Mouse (Mus musculus) MEL (cell line): ENCODE data around the gene Scamp2.

Source experiments
- CTCF ChIP-seq, 3 experiments: IDR thresholded peaks in 2 of 3; conservative IDR thresholded peaks in 1 of 3; 2 replicates each; pipeline ENCODE4 v1.5.1; 2011 to 2012; ENCODE audit warnings: low read length in 3 of 3, low read depth in 2 of 3, mild to moderate bottlenecking in 2 of 3, improper control_type of control experiment in 1 of 3, inconsistent platforms in 1 of 3, mixed read lengths in 1 of 3, moderate library complexity in 1 of 3; ENCODE audit not compliant: control insufficient read depth in 1 of 3, insufficient read depth in 1 of 3, poor library complexity in 1 of 3, severe bottlenecking in 1 of 3
- EP300 ChIP-seq, 2 experiments: IDR thresholded peaks; 2 replicates each; pipeline ENCODE4 v1.6.1; 2011; ENCODE audit warnings: improper control_type of control experiment in 2 of 2, low read length in 2 of 2, low read depth in 1 of 2, mild to moderate bottlenecking in 1 of 2
- HCFC1 ChIP-seq: IDR thresholded peaks from 2 replicates; pipeline ENCODE4 v1.6.1; 2012; ENCODE audit warnings: low read depth, mild to moderate bottlenecking, inconsistent platforms, low read length, improper control_type of control experiment, moderate library complexity
- JUND ChIP-seq: IDR thresholded peaks from 2 replicates; pipeline ENCODE4 v1.6.1; 2011; ENCODE audit warnings: low read depth, mild to moderate bottlenecking, improper control_type of control experiment, low read length
- MEF2A ChIP-seq: IDR thresholded peaks from 2 replicates; pipeline ENCODE4 v1.6.1; 2014; ENCODE audit warnings: low read depth, mild to moderate bottlenecking, inconsistent platforms, low read length, improper control_type of control experiment; ENCODE audit not compliant: poor library complexity, insufficient replicate concordance, severe bottlenecking; ENCODE audit errors: extremely low read depth
- MXI1 ChIP-seq: IDR thresholded peaks from 2 replicates; pipeline ENCODE4 v1.6.1; 2011; ENCODE audit warnings: mild to moderate bottlenecking, low read depth, low read length, improper control_type of control experiment
- NRF1 ChIP-seq: IDR thresholded peaks from 2 replicates; pipeline ENCODE4 v1.6.1; 2014; ENCODE audit warnings: low read depth, mild to moderate bottlenecking, inconsistent platforms, low read length, improper control_type of control experiment, moderate library complexity; ENCODE audit not compliant: poor library complexity, insufficient read depth, severe bottlenecking
- POLR2A ChIP-seq, 2 experiments: IDR thresholded peaks; 2 replicates each; pipeline ENCODE4 v1.6.1; 2011 to 2012; ENCODE audit warnings: low read length in 2 of 2, mild to moderate bottlenecking in 2 of 2, control low read depth in 1 of 2, improper control_type of control experiment in 1 of 2, low read depth in 1 of 2, moderate library complexity in 1 of 2; ENCODE audit not compliant: control insufficient read depth in 1 of 2, insufficient read depth in 1 of 2, poor library complexity in 1 of 2
- RCOR1 ChIP-seq: IDR thresholded peaks from 2 replicates; pipeline ENCODE4 v1.6.1; 2012; ENCODE audit warnings: low read depth, mild to moderate bottlenecking, inconsistent platforms, low read length, improper control_type of control experiment
- TBP ChIP-seq: IDR thresholded peaks from 2 replicates; pipeline ENCODE4 v1.8.0; 2011; ENCODE audit warnings: low read depth, low read length, improper control_type of control experiment
- ZC3H11A ChIP-seq: IDR thresholded peaks from 2 replicates; pipeline ENCODE4 v1.6.1; 2012; ENCODE audit warnings: low read depth, mild to moderate bottlenecking, inconsistent platforms, low read length, improper control_type of control experiment

DNA sequence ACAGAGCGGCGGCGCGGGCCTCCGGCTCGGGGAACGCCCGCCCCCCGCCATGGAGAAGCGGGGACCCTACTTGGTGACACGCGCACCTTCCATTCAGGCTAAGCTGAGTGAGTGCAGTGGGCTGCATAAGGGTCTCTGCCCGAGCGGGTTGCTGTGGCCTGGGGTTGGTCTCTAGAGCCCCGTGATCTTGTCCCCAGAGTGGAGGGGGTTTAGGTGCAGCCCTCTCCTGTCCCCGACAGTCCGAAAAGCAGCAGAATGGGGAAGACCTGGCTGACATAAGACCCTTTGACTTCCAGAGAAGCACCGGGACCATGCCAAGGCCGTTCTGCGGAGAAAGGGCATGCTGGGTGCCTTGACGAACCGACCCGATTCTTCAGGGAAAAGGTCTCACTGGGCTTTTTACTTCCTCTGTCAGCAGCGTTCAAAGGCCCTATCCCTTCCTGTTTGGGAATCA lies 23.0 kb upstream of the Scamp2 start:
- no peak for TF ChIP-seq TBP
- no peak for TF ChIP-seq RCOR1
- no peak for TF ChIP-seq CTCF (IDR thresholded peaks at IDR 0.05 in 2 of 3, conservative IDR thresholded peaks at IDR 0.05 in 1 of 3; ENCODE audit: control insufficient read depth in 1 of 3, insufficient read depth in 1 of 3, low read depth in 2 of 3, low read length in 3 of 3, poor library complexity in 1 of 3, severe bottlenecking in 1 of 3)
- peak; percentile 6; the same call in 1 of the 2 replicates for TF ChIP-seq MEF2A
- 0 out of 4 replicates have a peak, but pooled peaks of 1 of the 2 experiments have one; percentile 0 for TF ChIP-seq EP300 (IDR thresholded peaks at IDR 0.05; ENCODE audit: low read depth in 1 of 2, low read length in 2 of 2)
- TF ChIP-seq NRF1 = no peak
- TF ChIP-seq MXI1 = no peak; the same call in 1 of the 2 replicates
- TF ChIP-seq JUND = no peak
- TF ChIP-seq HCFC1 = peak; percentile 33; the same call in 1 of the 2 replicates
- no peak; a peak in 1 of 4 replicates for TF ChIP-seq POLR2A (IDR thresholded peaks at IDR 0.05; ENCODE audit: control insufficient read depth in 1 of 2, insufficient read depth in 1 of 2, low read depth in 1 of 2, low read length in 2 of 2, poor library complexity in 1 of 2)
- no peak for TF ChIP-seq ZC3H11A
